Mouse (Mus musculus): ENCODE measurements around the gene Tle6. TPM values are rescaled to one million over a fixed set of nuclear protein-coding genes. Genes with fewer than 3 reads are reported as not detected.

The Tle6 gene
- total RNA-seq, 2 experiments from 2014 or later: 1.7 to 2.4 TPM

DNA sequence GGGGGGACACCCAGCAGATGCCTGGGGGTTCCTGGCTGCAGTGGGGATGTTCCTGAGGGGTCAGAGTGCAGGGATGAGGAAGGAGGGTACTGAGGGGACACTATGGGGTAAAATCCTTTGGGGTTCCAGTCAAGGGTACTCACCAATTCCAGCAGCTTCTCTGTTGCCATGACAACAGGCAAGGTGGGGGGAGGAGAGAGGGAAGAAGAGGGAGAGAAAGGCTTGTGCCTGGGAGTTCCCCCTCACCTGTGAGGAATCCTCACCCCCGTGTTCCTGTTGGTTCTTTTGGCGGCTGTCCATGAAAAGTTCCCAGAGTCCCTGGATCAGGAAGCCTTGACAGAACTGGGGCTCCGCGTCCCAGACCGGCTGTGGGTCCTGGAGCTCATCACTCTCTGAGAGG, 5.3 kb downstream of the Tle6 start:
- no peak for DNase-seq (ENCODE audit: low spot score in 2 of 2)

GRCm38 (mm10) chr10:81593935-81594334, 6.9 kb downstream of the Tle6 start:
- no peak for DNase-seq (ENCODE audit: low spot score in 2 of 2)

GRCm38 (mm10) chr10:81593223-81593622, 7.7 kb downstream of the Tle6 start:
- DNase-seq (ENCODE audit: low spot score in 2 of 2): no peak

GRCm38 (mm10) chr10:81592631-81593030, 8.2 kb downstream of the Tle6 start:
- no peak for DNase-seq (ENCODE audit: low spot score in 2 of 2)

DNA sequence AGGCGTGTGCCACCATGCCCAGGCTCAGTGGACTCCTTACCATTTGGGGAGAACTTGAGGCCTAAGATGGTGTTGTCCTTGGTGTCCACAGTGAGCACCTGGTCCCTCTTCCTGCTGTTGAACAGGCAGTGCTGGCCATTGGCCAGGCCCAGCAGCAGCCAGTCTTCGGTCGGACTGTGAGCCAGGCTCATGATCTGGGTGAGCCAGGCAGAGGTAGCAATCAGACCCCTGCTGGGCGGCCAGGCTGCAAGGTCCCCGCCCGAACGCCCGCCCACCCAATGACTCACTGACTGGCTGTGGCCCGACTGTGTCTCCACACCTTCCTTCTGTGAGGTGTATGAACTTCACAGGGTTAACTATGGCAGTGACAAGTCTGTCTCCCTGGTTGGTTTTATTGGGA, 9.0 kb downstream of the Tle6 start:
- DNase-seq (ENCODE audit: low spot score in 2 of 2): no peak

GRCm38 (mm10) chr10:81588739-81589138, 12.1 kb downstream of the Tle6 start:
- DNase-seq (ENCODE audit: low spot score in 2 of 2): no peak

- DNase-seq (ENCODE audit: low spot score in 2 of 2): no peak
These were observed 17.5 kb downstream of the Tle6 start for GRCm38 (mm10) chr10:81583347-81583746.

GRCm38 (mm10) chr10:81580441-81581070, 20.3 kb downstream of the Tle6 start:
- no peak for DNase-seq (ENCODE audit: low spot score in 2 of 2)

GRCm38 (mm10) chr10:81579967-81580366, 20.9 kb downstream of the Tle6 start:
- no peak for DNase-seq (ENCODE audit: low spot score in 2 of 2)

DNA sequence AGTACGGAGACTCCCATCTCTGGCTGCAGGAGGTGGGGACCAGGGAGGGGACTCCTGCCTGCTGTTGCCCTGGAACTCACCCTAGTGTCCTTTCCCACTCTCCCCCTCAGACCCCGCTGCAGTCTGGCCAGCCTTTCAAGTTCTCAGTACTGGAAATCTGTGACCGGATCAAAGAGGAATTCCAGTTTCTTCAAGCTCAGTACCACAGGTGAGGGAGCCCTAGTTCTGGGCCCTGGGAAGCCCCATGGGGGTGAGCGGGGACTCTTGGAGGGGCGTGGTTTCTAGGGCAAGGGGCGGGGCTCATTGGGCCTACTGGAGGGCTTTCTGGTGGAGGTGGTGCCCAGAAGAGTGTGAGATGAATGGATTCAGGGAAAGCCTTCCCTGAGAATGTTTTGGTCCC, 25.2 kb downstream of the Tle6 start:
- DNase-seq (ENCODE audit: low spot score in 2 of 2): no peak

DNA sequence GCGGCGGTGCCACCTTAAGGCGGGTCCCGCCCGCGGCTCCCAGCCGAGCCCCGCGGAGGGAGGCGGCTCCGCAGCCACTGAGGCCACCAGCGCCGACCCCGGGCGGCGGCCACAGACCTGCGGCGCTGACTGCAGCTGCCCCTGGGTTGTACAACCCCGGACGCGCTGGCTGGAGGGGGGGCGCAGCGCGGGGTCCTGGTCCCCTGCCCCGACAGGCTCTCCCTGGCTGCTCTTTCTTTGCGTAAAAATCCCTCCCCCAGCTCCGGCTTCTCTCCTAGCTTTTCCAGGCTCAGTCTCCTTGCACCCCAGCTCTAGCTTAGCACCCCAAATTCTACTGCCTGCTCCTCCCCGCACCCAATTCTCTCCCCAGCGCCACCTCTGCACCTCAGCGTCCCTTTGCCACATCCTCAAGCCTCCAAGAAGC, 25.7 kb downstream of the Tle6 start:
- DNase-seq (ENCODE audit: low spot score in 2 of 2): peak in 1 of 2 experiments; percentile 54

- no peak for DNase-seq (ENCODE audit: low spot score in 2 of 2)
These were observed 26.5 kb downstream of the Tle6 start, which contains the start of gene Tle2 for GRCm38 (mm10) chr10:81574081-81575056. Gene Tle2, plus strand, starts transcription at chr10:81574561.

DNA sequence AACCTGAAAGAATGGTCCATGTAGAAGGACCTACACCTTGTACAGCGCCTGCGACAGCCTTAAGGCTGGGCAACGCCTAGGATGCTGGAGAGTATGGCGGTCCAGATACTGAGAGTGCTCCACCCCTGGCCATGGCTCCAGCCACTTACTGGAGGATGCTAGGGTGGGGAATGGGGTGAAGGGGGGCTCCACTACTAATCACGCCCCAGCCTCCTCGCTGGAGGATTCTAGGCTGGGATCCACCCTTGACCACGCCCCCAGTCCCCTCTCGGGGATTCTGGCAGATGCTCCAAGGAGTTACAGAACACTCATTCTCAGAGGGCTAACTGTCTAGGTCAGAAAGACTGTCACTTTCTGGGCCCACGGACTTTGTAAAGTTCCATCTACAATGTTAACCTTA, 27.9 kb downstream of the Tle6 start:
- no peak for DNase-seq (ENCODE audit: low spot score in 2 of 2)

- no peak for DNase-seq (ENCODE audit: low spot score in 2 of 2)
These were observed 28.7 kb downstream of the Tle6 start for GRCm38 (mm10) chr10:81572133-81572671.

GRCm38 (mm10) chr10:81571501-81571876, 29.4 kb downstream of the Tle6 start:
- peak; percentile 99 to 100 for DNase-seq (ENCODE audit: low spot score in 2 of 2)

- DNase-seq (ENCODE audit: low spot score in 2 of 2): peak; percentile 94 to 96
These were observed 29.9 kb downstream of the Tle6 start for GRCm38 (mm10) chr10:81570831-81571500.

DNA sequence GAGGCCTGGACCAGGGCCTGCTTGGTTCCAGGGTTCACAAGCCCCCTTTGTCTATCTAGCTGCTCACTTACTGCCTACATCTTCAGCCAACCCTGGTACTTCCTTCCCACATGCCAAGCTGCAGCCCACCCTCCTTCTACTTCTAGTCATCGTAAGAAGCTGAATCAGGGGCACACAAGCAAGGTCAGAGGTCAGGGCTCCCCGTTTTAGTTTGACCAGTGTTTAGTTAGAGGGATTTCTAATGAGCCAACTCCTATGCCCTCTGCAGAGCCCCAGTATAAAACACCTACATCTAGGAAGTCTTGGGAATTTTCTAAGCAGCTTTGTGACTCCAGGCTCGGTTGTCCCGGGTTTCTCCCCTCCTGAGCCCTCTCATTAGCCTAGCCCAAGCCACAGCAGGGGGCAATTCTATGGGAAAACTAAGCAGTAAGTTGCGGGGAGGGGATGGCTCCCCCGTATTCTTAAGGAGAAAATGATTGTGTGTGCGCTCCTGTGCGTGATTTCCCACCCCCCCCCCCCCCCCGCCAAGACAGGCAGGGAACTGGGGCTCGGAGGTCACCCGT, 30.6 kb downstream of the Tle6 start:
- no peak for DNase-seq (ENCODE audit: low spot score in 2 of 2)

- DNase-seq (ENCODE audit: low spot score in 2 of 2): no peak
These were observed 31.2 kb downstream of the Tle6 start for GRCm38 (mm10) chr10:81569507-81570237.

DNA sequence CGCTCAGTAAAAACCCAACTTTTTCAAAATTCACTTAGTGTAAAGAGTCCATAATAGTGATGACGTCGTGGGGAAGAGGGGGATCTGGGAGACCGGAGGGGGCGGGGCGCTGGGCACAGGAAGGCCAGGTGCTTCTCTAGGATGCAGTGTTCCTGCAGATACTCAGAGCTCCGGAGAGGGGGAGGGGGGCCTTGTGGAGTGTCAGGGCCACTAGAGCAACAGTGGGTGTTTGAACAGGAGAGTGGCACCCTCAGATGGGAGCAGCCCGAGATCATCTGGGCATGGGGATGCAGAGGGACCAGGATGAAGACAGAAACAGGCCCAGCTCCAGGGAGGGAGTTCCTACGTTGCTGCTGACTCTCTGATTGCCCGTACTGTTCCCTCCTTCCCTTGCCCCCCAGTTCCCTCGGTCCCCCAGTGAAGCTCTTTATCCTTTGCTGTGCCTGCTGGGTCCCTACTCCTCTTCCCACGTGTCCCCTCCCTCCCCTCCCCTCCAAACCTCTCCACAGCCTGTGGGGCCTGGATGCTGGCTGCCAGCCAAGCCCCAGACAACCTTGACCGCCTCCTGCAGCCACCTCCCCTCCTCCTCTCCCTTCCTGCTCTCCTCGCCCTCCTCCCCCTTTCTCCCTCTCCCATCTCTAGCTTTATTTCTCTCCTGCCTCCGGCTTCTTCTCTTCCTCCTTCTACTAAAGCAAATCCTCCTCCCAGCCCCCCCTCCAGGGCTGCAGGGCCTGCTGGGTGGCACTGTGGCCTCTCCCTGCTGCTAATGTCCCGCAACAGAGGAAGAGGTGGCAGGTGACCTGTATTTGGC, 32.3 kb downstream of the Tle6 start:
- no peak for DNase-seq (ENCODE audit: low spot score in 2 of 2)
